Mouse (Mus musculus) embryonic facial prominence, embryonic 10.5 days (tissue): ENCODE results near the gene Git1. TPM values are rescaled to one million over a fixed set of nuclear protein-coding genes. Genes with fewer than 3 reads are reported as not detected.
A peak's percentile ranks its signal among the peaks of the same experiment; 100 is the strongest.
"Not testable (repeated sequence)": the region's sequence is repeated elsewhere in the genome, so short reads cannot be mapped to it uniquely, and the experiment has no call there.

Source experiments
- DNase-seq: peaks from one replicate; pipeline ENCODE4 v3.0.0-alpha.2; 2017; ENCODE audit warnings: low spot score
- H3K27ac ChIP-seq: fragments of 300-500 bp; sonication (generic); replicated peaks from 2 replicates; pipeline ENCODE4 v1.5.1; 2016; ENCODE audit warnings: mild to moderate bottlenecking
- H3K27me3 ChIP-seq: fragments of 300-500 bp; sonication (generic); replicated peaks from 2 replicates; pipeline ENCODE4 v1.6.1; 2016; ENCODE audit warnings: low read depth, mild to moderate bottlenecking; ENCODE audit not compliant: poor library complexity, severe bottlenecking
- H3K36me3 ChIP-seq: fragments of 300-500 bp; sonication (generic); replicated peaks from 2 replicates; pipeline ENCODE4 v1.6.1; 2016; ENCODE audit warnings: mild to moderate bottlenecking, moderate library complexity
- H3K4me1 ChIP-seq: fragments of 300-500 bp; sonication (generic); 2 replicates; pipeline ENCODE4 v1.6.1; 2016
- H3K4me3 ChIP-seq: fragments of 300-500 bp; sonication (generic); 2 replicates; pipeline ENCODE4 v1.5.1; 2016; ENCODE audit warnings: mild to moderate bottlenecking, moderate library complexity
- H3K9me3 ChIP-seq: fragments of 300-500 bp; sonication (generic); 2 replicates; pipeline ENCODE4 v1.6.1; 2016; ENCODE audit warnings: mild to moderate bottlenecking
- WGBS: fragments of 180-500 bp; shearing (Covaris S2); methylation state at CpG from one replicate; pipeline ENCODE4 v1.1.7; 2016; 5-methylcytosine and 5-hydroxymethylcytosine counted together
- polyA plus RNA-seq: library from polyadenylated mRNA; unstranded; fragments of >200 nt; fragmentation: Nextera tagmentation; extraction: Ambion mirVana; gene quantifications from 2 replicates; pipeline ENCODE4 v1.2.1, GENCODE M21; 2016

Gene Git1
- polyA plus RNA-seq, 1 experiment from 2014 or later = 13.2 TPM

- no peak for DNase-seq
- no peak overlapping the region for H3K4me3 ChIP-seq
- H3K36me3 ChIP-seq = no peaks in the 10 kb centered on the region
- peaks cover 42% of the 10 kb centered on the region for H3K27me3 ChIP-seq
- WGBS = 82% methylated on average over 27 of the region's 27 CpGs
- no peaks in the 10 kb centered on the region for H3K9me3 ChIP-seq
- no peak overlapping the region for H3K27ac ChIP-seq
- H3K4me1 ChIP-seq = peaks cover 75% of the 10 kb centered on the region
These were observed 24.9 kb downstream of the Git1 start for GRCm38 (mm10) chr11:77518051-77518798.

GRCm38 (mm10) chr11:77519043-77519442, 25.7 kb downstream of the Git1 start, which contains the start of gene Gm10392:
Gm10392 (minus strand) TSS chr11:77519198.
- no peaks in the 10 kb centered on the region for H3K36me3 ChIP-seq
- no peak within 1 kb of the TSS for H3K27ac ChIP-seq
- peaks cover 68% of the 10 kb centered on the region for H3K4me1 ChIP-seq

GRCm38 (mm10) chr11:77520601-77521529, 27.5 kb downstream of the Git1 start:
- H3K36me3 ChIP-seq = no peaks in the 10 kb centered on the region
- peaks cover 52% of the 10 kb centered on the region for H3K4me1 ChIP-seq
- H3K27me3 ChIP-seq = peaks cover 21% of the 10 kb centered on the region
- H3K27ac ChIP-seq = no peak overlapping the region
- WGBS = 55% methylated on average over 5 of the region's 5 CpGs
- H3K4me3 ChIP-seq = no peak overlapping the region
- H3K9me3 ChIP-seq = no peaks in the 10 kb centered on the region
- DNase-seq = peak; percentile 28

More at GRCm38 (mm10) chr11:77519043-77519442, 25.7 kb downstream of the Git1 start, which contains the start of gene Gm10392:
- Histone ChIP-seq H3K9me3 (no peaks in the 10 kb centered on the region), H3K27me3 (peaks cover 39% of the 10 kb centered on the region), H3K4me3 (no peak within 1 kb of the TSS)
- no peak for DNase-seq
- 78% methylated on average over 5 of the region's 5 CpGs for WGBS

DNA sequence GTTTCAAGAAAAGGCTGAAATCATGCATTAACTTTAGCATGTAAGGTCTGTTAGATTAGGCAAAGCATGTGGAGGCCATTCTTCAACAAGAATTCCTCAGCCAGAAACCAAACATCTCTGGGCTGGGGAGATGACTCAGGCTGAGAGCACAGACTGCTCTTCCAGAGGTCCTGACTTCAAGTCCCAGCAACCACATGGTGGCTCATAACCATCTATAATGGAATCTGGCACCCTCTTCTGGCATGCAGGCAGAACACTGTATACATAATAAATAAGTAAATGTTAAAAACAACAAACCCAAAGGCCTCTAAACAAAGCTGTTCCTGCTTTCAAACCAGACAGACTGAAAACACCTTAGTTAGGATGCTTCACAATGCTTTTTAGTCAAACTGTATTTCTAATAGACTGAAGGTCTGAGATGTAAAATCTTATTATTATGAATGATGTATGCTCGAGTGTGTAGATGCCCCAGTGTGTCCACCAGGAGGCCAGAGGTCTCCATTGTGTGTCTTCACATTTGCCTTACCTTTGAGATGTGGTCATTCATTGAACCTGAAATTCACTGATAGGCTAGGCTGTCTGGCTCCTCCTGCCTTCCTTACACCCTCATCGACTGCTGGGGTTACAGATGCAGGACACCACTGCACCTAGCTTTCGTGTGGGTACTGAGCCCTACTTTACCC, 32.6 kb downstream of the Git1 start:
- Histone ChIP-seq H3K27ac (no peak overlapping the region), H3K36me3 (peaks cover 7% of the 10 kb centered on the region; the same call in 1 of the 2 replicates), H3K27me3 (no peaks in the 10 kb centered on the region), H3K4me3 (no peak overlapping the region), H3K4me1 (peaks cover 10% of the 10 kb centered on the region), H3K9me3 (no peaks in the 10 kb centered on the region)
- 79% methylated on average over 3 of the region's 3 CpGs for WGBS
- DNase-seq = no peak

- peaks cover 11% of the 10 kb centered on the region; the same call in 1 of the 2 replicates for H3K36me3 ChIP-seq
- H3K4me3 ChIP-seq, H3K27ac ChIP-seq, H3K27me3 ChIP-seq, DNase-seq, H3K4me1 ChIP-seq, H3K9me3 ChIP-seq: not testable (repeated sequence)
- WGBS = 89% methylated on average over 3 of the region's 3 CpGs
These were observed 35.1 kb downstream of the Git1 start for GRCm38 (mm10) chr11:77528420-77528819.

GRCm38 (mm10) chr11:77529644-77530043, 36.3 kb downstream of the Git1 start:
- H3K27me3 ChIP-seq = no peaks in the 10 kb centered on the region
- WGBS = 87% methylated on average over 3 of the region's 3 CpGs
- H3K9me3 ChIP-seq = no peaks in the 10 kb centered on the region
- no peak overlapping the region for H3K27ac ChIP-seq
- DNase-seq = no peak
- peaks cover 19% of the 10 kb centered on the region for H3K36me3 ChIP-seq
- peaks cover 5% of the 10 kb centered on the region; the same call in 1 of the 2 replicates for H3K4me1 ChIP-seq
- no peak overlapping the region for H3K4me3 ChIP-seq

- H3K4me3 ChIP-seq = no peak overlapping the region
- H3K36me3 ChIP-seq = peaks cover 30% of the 10 kb centered on the region
- H3K9me3 ChIP-seq = no peaks in the 10 kb centered on the region
- no peak overlapping the region for H3K27ac ChIP-seq
- 95% methylated on average over 2 of the region's 2 CpGs for WGBS
- 0 out of 2 replicates have a peak, but pooled peaks cover 3% of the 10 kb centered on the region for H3K4me1 ChIP-seq
- no peak for DNase-seq
- no peaks in the 10 kb centered on the region for H3K27me3 ChIP-seq
These were observed 37.5 kb downstream of the Git1 start for GRCm38 (mm10) chr11:77530862-77531261.

GRCm38 (mm10) chr11:77532202-77532846, 39.0 kb downstream of the Git1 start:
- Histone ChIP-seq H3K36me3 (peaks cover 44% of the 10 kb centered on the region), H3K27me3 (no peaks in the 10 kb centered on the region), H3K27ac (no peak overlapping the region), H3K9me3 (no peaks in the 10 kb centered on the region), H3K4me3 (no peak overlapping the region), H3K4me1 (0 out of 2 replicates have a peak, but pooled peaks cover 3% of the 10 kb centered on the region)
- 89% methylated on average over 4 of the region's 4 CpGs for WGBS
- no peak for DNase-seq

DNA sequence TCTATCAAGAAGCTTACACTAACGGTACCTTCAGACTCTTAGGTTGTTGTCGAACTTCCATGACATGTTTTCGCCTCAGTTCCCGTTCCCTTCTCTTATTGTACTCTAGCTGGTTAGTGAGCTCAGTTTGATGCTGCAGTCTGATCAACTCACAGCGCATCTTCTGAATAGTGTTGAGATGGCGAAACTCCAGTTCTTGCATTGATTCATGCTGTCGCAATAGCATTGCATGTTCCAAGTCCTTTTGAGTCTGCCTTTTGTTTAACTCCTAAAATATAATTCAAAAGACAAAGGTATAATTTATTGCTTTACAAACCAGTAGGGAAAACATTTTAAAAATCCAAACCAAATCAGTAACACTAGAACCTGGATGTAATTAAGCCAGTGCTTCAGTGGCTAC, 51.9 kb downstream of the Git1 start:
- WGBS = 93% methylated on average over 7 of the region's 7 CpGs
- no peak for DNase-seq
- Histone ChIP-seq H3K4me3 (no peak overlapping the region), H3K36me3 (peaks cover 99% of the 10 kb centered on the region), H3K4me1 (no peaks in the 10 kb centered on the region), H3K9me3 (no peaks in the 10 kb centered on the region), H3K27me3 (no peaks in the 10 kb centered on the region), H3K27ac (no peak overlapping the region)
